Mouse (Mus musculus): ENCODE measurements around the gene Rnf150.

GRCm38 (mm10) chr8:83037321-83037720 is 174.2 kb downstream of the Rnf150 start:
- no peak for TF ChIP-seq GABPA (IDR thresholded peaks at IDR 0.05; ENCODE audit: low read depth, low read length)
- TF ChIP-seq CTCF (IDR thresholded peaks at IDR 0.05 in 2 of 3, conservative IDR thresholded peaks at IDR 0.05 in 1 of 3; ENCODE audit: control insufficient read depth in 1 of 3, insufficient read depth in 1 of 3, low read depth in 2 of 3, low read length in 3 of 3, poor library complexity in 1 of 3, severe bottlenecking in 1 of 3): no peak
- no peak for TF ChIP-seq MAZ (IDR thresholded peaks at IDR 0.05; ENCODE audit: low read depth, low read length)
- TF ChIP-seq GATA1 (IDR thresholded peaks at IDR 0.05; ENCODE audit: low read depth, low read length): no peak

Measured in MEL (cell line).